Mouse (Mus musculus) midbrain, embryonic 13.5 days (tissue): Measurements from ENCODE around the gene Ccdc32. TPM values are rescaled to one million over a fixed set of nuclear protein-coding genes. Genes with fewer than 3 reads are reported as not detected.
A peak's percentile ranks its signal among the peaks of the same experiment; 100 is the strongest.

Source experiments
- ATAC-seq: fragments of 200-750 bp; cut with Nextera tagmentation; 2 replicates; pipeline ENCODE4 v1.8.0; 2017; ENCODE audit warnings: mild to moderate bottlenecking, moderate TSS enrichment, moderate library complexity
- H3K27ac ChIP-seq: fragments of 300-500 bp; sonication (generic); 2 replicates; pipeline ENCODE4 v1.5.1; 2015; ENCODE audit warnings: inconsistent platforms, mild to moderate bottlenecking, moderate library complexity
- H3K27me3 ChIP-seq: fragments of 300-500 bp; sonication (generic); 2 replicates; pipeline ENCODE4 v1.6.1; 2015; ENCODE audit warnings: mild to moderate bottlenecking, inconsistent platforms
- H3K36me3 ChIP-seq: fragments of 300-500 bp; sonication (generic); 2 replicates; pipeline ENCODE4 v1.6.1; 2015; ENCODE audit warnings: mild to moderate bottlenecking, inconsistent platforms
- H3K4me1 ChIP-seq: fragments of 300-500 bp; sonication (generic); replicated peaks from 2 replicates; pipeline ENCODE4 v1.6.1; 2015; ENCODE audit warnings: inconsistent platforms
- H3K4me2 ChIP-seq: fragments of 300-500 bp; sonication (generic); replicated peaks from 2 replicates; pipeline ENCODE4 v1.6.1; 2015; ENCODE audit warnings: moderate library complexity, mild to moderate bottlenecking, inconsistent platforms
- H3K4me3 ChIP-seq: fragments of 300-500 bp; sonication (generic); replicated peaks from 2 replicates; pipeline ENCODE4 v1.5.1; 2015; ENCODE audit warnings: mild to moderate bottlenecking, inconsistent platforms
- H3K9ac ChIP-seq: fragments of 300-500 bp; sonication (generic); replicated peaks from 2 replicates; pipeline ENCODE4 v1.6.1; 2015; ENCODE audit warnings: mild to moderate bottlenecking, inconsistent platforms
- H3K9me3 ChIP-seq: fragments of 300-500 bp; sonication (generic); 2 replicates; pipeline ENCODE4 v1.6.1; 2016; ENCODE audit warnings: mild to moderate bottlenecking, inconsistent platforms
- WGBS: fragments of 180-500 bp; shearing (Covaris S2); methylation state at CpG from one replicate; pipeline ENCODE4 v1.1.7; 2015; 5-methylcytosine and 5-hydroxymethylcytosine counted together
- polyA plus RNA-seq: library from polyadenylated mRNA; unstranded; fragments of >200 nt; fragmentation: Nextera tagmentation; extraction: Ambion mirVana; gene quantifications from 2 replicates; pipeline ENCODE4 v1.2.1, GENCODE M21; 2015

The Ccdc32 gene
- polyA plus RNA-seq, 1 experiment from 2014 or later = 31.9 TPM

- peaks cover 59% of the 10 kb centered on the region for H3K27me3 ChIP-seq
- WGBS = 5% methylated on average over 15 of the region's 15 CpGs
- peaks cover 18% of the 10 kb centered on the region for H3K4me1 ChIP-seq
- no peaks in the 10 kb centered on the region for H3K9me3 ChIP-seq
- ATAC-seq = no peak; the same call in 1 of the 2 replicates
- H3K36me3 ChIP-seq = no peaks in the 10 kb centered on the region
- H3K4me2 ChIP-seq = peak overlapping the region; percentile 82
- no peak overlapping the region for H3K27ac ChIP-seq
- peak overlapping the region; percentile 58 for H3K4me3 ChIP-seq
- H3K9ac ChIP-seq = peak overlapping the region; percentile 81
Measured at GRCm38 (mm10) chr2:118975855-118976254, 53.3 kb downstream of the Ccdc32 start.

GRCm38 (mm10) chr2:118972687-118973376, 56.4 kb downstream of the Ccdc32 start:
- 1% methylated on average over 33 of the region's 33 CpGs for WGBS
- H3K9me3 ChIP-seq = no peaks in the 10 kb centered on the region
- H3K27me3 ChIP-seq = peaks cover 53% of the 10 kb centered on the region
- peak; percentile 83 for ATAC-seq
- H3K4me3 ChIP-seq = peak overlapping the region; percentile 39
- no peaks in the 10 kb centered on the region for H3K36me3 ChIP-seq
- H3K4me2 ChIP-seq = peak overlapping the region; percentile 73
- peak overlapping the region; percentile 59 for H3K9ac ChIP-seq
- no peak overlapping the region for H3K27ac ChIP-seq
- H3K4me1 ChIP-seq = peaks cover 18% of the 10 kb centered on the region

GRCm38 (mm10) chr2:118972048-118972447, 57.1 kb downstream of the Ccdc32 start:
- Histone ChIP-seq H3K9me3 (no peaks in the 10 kb centered on the region), H3K27ac (no peak overlapping the region), H3K9ac (no peak overlapping the region), H3K4me2 (no peak overlapping the region), H3K4me1 (peaks cover 18% of the 10 kb centered on the region), H3K36me3 (no peaks in the 10 kb centered on the region), H3K4me3 (no peak overlapping the region), H3K27me3 (peaks cover 45% of the 10 kb centered on the region)
- ATAC-seq = no peak
- 83% methylated on average over 5 of the region's 5 CpGs for WGBS

GRCm38 (mm10) chr2:118969585-118970147, 59.5 kb downstream of the Ccdc32 start:
- Histone ChIP-seq H3K36me3 (no peaks in the 10 kb centered on the region), H3K9ac (no peak overlapping the region), H3K4me2 (no peak overlapping the region), H3K9me3 (no peaks in the 10 kb centered on the region), H3K27ac (no peak overlapping the region), H3K27me3 (peaks cover 29% of the 10 kb centered on the region), H3K4me3 (no peak overlapping the region), H3K4me1 (peaks cover 3% of the 10 kb centered on the region; the same call in 1 of the 2 replicates)
- WGBS = 89% methylated on average over 11 of the region's 11 CpGs
- no peak for ATAC-seq

Other genes starting within 250 kb of the Ccdc32 start
- 32.7 and 35.8 TPM in 2 replicates for gene Disp2, start 249.7 kb downstream of the Ccdc32 start, polyA plus RNA-seq
- 62.7 and 66.1 TPM in 2 replicates for gene Knstrn, start 215.4 kb downstream of the Ccdc32 start, polyA plus RNA-seq
- 42.5 and 42.8 TPM in 2 replicates for gene Ivd, start 167.4 kb downstream of the Ccdc32 start, polyA plus RNA-seq
- 4.2 and 5.0 TPM in 2 replicates for gene Bahd1, start 129.0 kb downstream of the Ccdc32 start, polyA plus RNA-seq
- gene Chst14, start 102.9 kb downstream of the Ccdc32 start, polyA plus RNA-seq = 6.2 and 6.6 TPM in 2 replicates
- gene Rpusd2, start 5.4 kb upstream of the Ccdc32 start, polyA plus RNA-seq = 5.6 and 5.8 TPM in 2 replicates
- gene Knl1, start 17.7 kb upstream of the Ccdc32 start, polyA plus RNA-seq = 26.6 and 30.8 TPM in 2 replicates
- gene Rad51, start 83.4 kb upstream of the Ccdc32 start, polyA plus RNA-seq = 21.3 and 22.5 TPM in 2 replicates
- gene Rmdn3, start 127.6 kb upstream of the Ccdc32 start, polyA plus RNA-seq = 41.0 and 44.3 TPM in 2 replicates
- 4.4 and 15.5 TPM in 2 replicates for gene Gchfr, start 138.4 kb upstream of the Ccdc32 start, polyA plus RNA-seq
- 1.1 and 1.2 TPM in 2 replicates for gene Gm14137, start 145.1 kb upstream of the Ccdc32 start, polyA plus RNA-seq
- gene Zfyve19, start 179.2 kb upstream of the Ccdc32 start, polyA plus RNA-seq = 56.7 and 59.1 TPM in 2 replicates
- gene Dnajc17, start 179.4 kb upstream of the Ccdc32 start, polyA plus RNA-seq = 24.0 and 24.3 TPM in 2 replicates
- gene Ppp1r14d, start 200.5 kb upstream of the Ccdc32 start, polyA plus RNA-seq = not detected in 2 replicates
- gene Spint1, start 208.0 kb upstream of the Ccdc32 start, polyA plus RNA-seq = 0.34 and 0.48 TPM in 2 replicates
- gene Rhov, start 241.9 kb upstream of the Ccdc32 start, polyA plus RNA-seq = 15.1 and 15.5 TPM in 2 replicates